Mouse (Mus musculus): ENCODE results near the gene Wdr34. TPM values are rescaled to one million over a fixed set of nuclear protein-coding genes. Genes with fewer than 3 reads are reported as not detected.

The Wdr34 gene
- polyA plus RNA-seq, 1 experiment from 2014 or later: 25.1 TPM

- DNase-seq (ENCODE audit: low spot score) (no peak), ATAC-seq (replicated peaks; ENCODE audit: low FRiP score) (no peak)
- no peaks in the 10 kb centered on the region for H3K9me3 ChIP-seq (ENCODE audit: control insufficient read depth, low read length)
- H3K27ac ChIP-seq (ENCODE audit: low read depth, low read length): no peak overlapping the region
- no peak overlapping the region for H3K4me2 ChIP-seq
- 88% methylated on average over 3 of the region's 3 CpGs for WGBS
- H3K36me3 ChIP-seq (ENCODE audit: control insufficient read depth, insufficient read depth, low read length): peaks cover 21% of the 10 kb centered on the region
- no peak overlapping the region for H3K9ac ChIP-seq (ENCODE audit: low read depth, low read length)
- H3K4me1 ChIP-seq (replicated peaks; ENCODE audit: control insufficient read depth, insufficient read depth, low read length): peaks cover 9% of the 10 kb centered on the region
- H3K4me3 ChIP-seq (ENCODE audit: low read depth, low read length): no peak overlapping the region
- no peaks in the 10 kb centered on the region for H3K27me3 ChIP-seq (replicated peaks; ENCODE audit: control insufficient read depth, insufficient read depth, low read length)
Observed at GRCm38 (mm10) chr2:30073285-30073684, 24.6 kb upstream of the Wdr34 start.

DNA sequence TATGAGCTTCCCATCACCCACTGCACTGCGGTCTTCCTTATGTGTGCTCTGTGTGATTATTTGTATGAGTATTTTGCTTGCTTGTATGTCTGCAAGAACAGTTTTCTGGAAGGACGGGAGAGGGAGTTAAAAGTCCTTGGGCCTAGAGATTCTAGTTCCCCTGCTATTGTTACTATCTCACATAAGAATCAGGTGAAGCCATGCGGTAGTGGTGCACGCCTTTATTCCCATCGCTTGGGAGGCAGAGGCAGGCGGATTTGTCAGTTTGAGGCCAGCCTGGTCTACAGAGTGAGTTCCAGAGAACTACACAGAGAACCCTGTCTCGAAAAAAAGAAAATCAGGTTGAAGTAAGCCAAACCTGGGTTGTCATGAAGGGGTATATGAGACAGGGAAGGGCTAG is 24.2 kb upstream of the Wdr34 start:
- Histone ChIP-seq H3K9me3 (ENCODE audit: control insufficient read depth, low read length) (no peaks in the 10 kb centered on the region), H3K4me2 (no peak overlapping the region), H3K9ac (ENCODE audit: low read depth, low read length) (no peak overlapping the region), H3K27ac (ENCODE audit: low read depth, low read length) (no peak overlapping the region), H3K4me1 (replicated peaks; ENCODE audit: control insufficient read depth, insufficient read depth, low read length) (peaks cover 10% of the 10 kb centered on the region), H3K36me3 (ENCODE audit: control insufficient read depth, insufficient read depth, low read length) (peaks cover 25% of the 10 kb centered on the region), H3K4me3 (ENCODE audit: low read depth, low read length) (no peak overlapping the region), H3K27me3 (replicated peaks; ENCODE audit: control insufficient read depth, insufficient read depth, low read length) (no peaks in the 10 kb centered on the region)
- no peak for DNase-seq (ENCODE audit: low spot score)
- WGBS: 71% methylated on average over 7 of the region's 7 CpGs
- ATAC-seq (replicated peaks; ENCODE audit: low FRiP score): no peak

- H3K4me1 ChIP-seq (replicated peaks; ENCODE audit: control insufficient read depth, insufficient read depth, low read length): peaks cover 24% of the 10 kb centered on the region
- peak overlapping the region; percentile 99 for H3K9ac ChIP-seq (ENCODE audit: low read depth, low read length)
- H3K9me3 ChIP-seq (ENCODE audit: control insufficient read depth, low read length): no peaks in the 10 kb centered on the region
- no peak for ATAC-seq (replicated peaks; ENCODE audit: low FRiP score)
- H3K27ac ChIP-seq (ENCODE audit: low read depth, low read length): no peak overlapping the region
- peak overlapping the region; percentile 77 for H3K4me2 ChIP-seq
- WGBS: 32% methylated on average over 7 of the region's 7 CpGs
- H3K27me3 ChIP-seq (replicated peaks; ENCODE audit: control insufficient read depth, insufficient read depth, low read length): no peaks in the 10 kb centered on the region
- H3K4me3 ChIP-seq (ENCODE audit: low read depth, low read length): peak overlapping the region; percentile 100
- peaks cover 26% of the 10 kb centered on the region for H3K36me3 ChIP-seq (ENCODE audit: control insufficient read depth, insufficient read depth, low read length)
- DNase-seq (ENCODE audit: low spot score): no peak
Observed at GRCm38 (mm10) chr2:30067962-30068361, 19.3 kb upstream of the Wdr34 start.

- Histone ChIP-seq H3K4me1 (replicated peaks; ENCODE audit: control insufficient read depth, insufficient read depth, low read length) (peaks cover 24% of the 10 kb centered on the region), H3K27ac (ENCODE audit: low read depth, low read length) (peak overlapping the region; percentile 99), H3K9me3 (ENCODE audit: control insufficient read depth, low read length) (no peaks in the 10 kb centered on the region), H3K4me3 (ENCODE audit: low read depth, low read length) (peak overlapping the region; percentile 100), H3K36me3 (ENCODE audit: control insufficient read depth, insufficient read depth, low read length) (peaks cover 21% of the 10 kb centered on the region), H3K4me2 (peak overlapping the region; percentile 77), H3K9ac (ENCODE audit: low read depth, low read length) (peak overlapping the region; percentile 99), H3K27me3 (replicated peaks; ENCODE audit: control insufficient read depth, insufficient read depth, low read length) (no peaks in the 10 kb centered on the region)
- DNase-seq (ENCODE audit: low spot score) (peak; percentile 59), ATAC-seq (replicated peaks; ENCODE audit: low FRiP score) (peak; percentile 1; the same call in 1 of the 2 replicates)
- WGBS: under 1% methylated on average over 67 of the region's 69 CpGs
Observed at GRCm38 (mm10) chr2:30067031-30067888, 18.6 kb upstream of the Wdr34 start.

DNA sequence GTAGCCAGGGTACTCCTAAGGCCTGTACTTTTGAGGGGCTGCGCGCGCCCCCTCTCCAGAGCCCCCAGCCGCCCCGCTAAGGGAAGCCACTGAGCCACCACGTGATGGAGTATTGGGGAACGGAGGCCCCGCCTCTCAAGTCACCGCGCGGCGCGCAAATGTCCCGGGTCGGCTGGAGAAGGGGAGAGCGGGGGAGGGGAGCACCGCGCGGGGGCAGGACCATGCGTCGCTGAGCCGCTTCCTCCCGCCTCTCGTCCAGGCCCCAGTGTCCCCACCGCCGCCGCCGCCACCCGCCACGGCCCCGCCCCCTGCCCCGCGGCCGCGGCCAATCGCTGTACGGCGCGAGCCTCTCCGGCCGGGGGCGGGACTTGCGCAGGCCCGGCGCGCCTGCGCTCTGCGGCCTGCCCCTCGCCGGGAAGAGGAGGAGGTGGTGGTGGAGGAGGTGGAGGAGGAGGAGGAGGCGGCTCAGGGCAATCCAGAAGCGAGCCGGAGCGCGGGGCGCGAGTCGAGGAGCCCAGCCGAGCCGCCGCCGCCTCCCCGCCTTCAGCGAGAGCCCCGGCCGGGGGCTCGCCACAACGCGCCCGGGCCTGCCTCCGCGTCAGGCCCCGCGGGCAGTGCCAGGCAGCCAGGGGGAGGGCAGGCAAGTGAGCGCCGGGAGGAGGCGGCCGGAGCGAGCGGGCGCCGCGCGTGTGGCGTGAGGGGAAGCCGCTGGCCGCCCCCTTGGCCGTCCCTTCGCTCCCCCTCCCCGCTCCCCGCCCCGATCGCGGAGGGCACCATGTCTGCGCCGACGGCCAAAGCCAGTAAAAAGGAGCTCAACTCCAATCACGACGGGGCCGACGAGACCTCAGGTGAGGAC is 17.6 kb upstream of the Wdr34 start:
- Histone ChIP-seq H3K27ac (ENCODE audit: low read depth, low read length) (peak overlapping the region; percentile 99), H3K27me3 (replicated peaks; ENCODE audit: control insufficient read depth, insufficient read depth, low read length) (no peaks in the 10 kb centered on the region), H3K36me3 (ENCODE audit: control insufficient read depth, insufficient read depth, low read length) (peaks cover 21% of the 10 kb centered on the region), H3K4me1 (replicated peaks; ENCODE audit: control insufficient read depth, insufficient read depth, low read length) (peaks cover 29% of the 10 kb centered on the region), H3K4me3 (ENCODE audit: low read depth, low read length) (peak overlapping the region; percentile 100), H3K9me3 (ENCODE audit: control insufficient read depth, low read length) (no peaks in the 10 kb centered on the region), H3K4me2 (peak overlapping the region; percentile 98), H3K9ac (ENCODE audit: low read depth, low read length) (peak overlapping the region; percentile 99)
- WGBS: under 1% methylated on average over 70 of the region's 101 CpGs
- ATAC-seq (replicated peaks; ENCODE audit: low FRiP score): peak; percentile 92
- DNase-seq (ENCODE audit: low spot score): peak; percentile 96

DNA sequence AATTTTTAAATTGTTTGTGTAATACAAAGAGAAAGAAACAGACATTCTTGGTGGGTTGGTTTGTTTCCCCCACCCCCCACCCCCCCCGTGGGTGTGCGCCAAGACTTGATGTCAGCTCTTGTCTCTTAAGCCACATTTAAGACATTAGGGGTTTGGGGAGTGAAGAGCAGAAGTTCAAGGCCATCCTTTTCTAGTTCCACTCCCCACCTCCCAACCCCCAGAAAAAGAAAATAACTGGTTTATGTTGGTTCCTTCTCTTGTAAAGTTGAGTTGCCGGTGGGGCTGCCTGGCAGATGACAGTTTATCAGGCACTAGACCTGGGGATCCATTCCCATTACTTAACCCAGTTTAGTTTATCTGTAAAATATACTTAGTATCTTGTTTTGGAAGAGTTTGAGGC is 15.6 kb upstream of the Wdr34 start:
- Histone ChIP-seq H3K4me1 (replicated peaks; ENCODE audit: control insufficient read depth, insufficient read depth, low read length) (peaks cover 33% of the 10 kb centered on the region), H3K4me2 (peak overlapping the region; percentile 98), H3K27me3 (replicated peaks; ENCODE audit: control insufficient read depth, insufficient read depth, low read length) (no peaks in the 10 kb centered on the region), H3K9ac (ENCODE audit: low read depth, low read length) (peak overlapping the region; percentile 94), H3K27ac (ENCODE audit: low read depth, low read length) (peak overlapping the region; percentile 95), H3K4me3 (ENCODE audit: low read depth, low read length) (peak overlapping the region; percentile 79), H3K36me3 (ENCODE audit: control insufficient read depth, insufficient read depth, low read length) (peaks cover 10% of the 10 kb centered on the region; the same call in 1 of the 2 replicates), H3K9me3 (ENCODE audit: control insufficient read depth, low read length) (no peaks in the 10 kb centered on the region)
- 10% methylated on average over 3 of the region's 3 CpGs for WGBS
- no peak for ATAC-seq (replicated peaks; ENCODE audit: low FRiP score)
- no peak for DNase-seq (ENCODE audit: low spot score)

- WGBS: 7% methylated on average over 3 of the region's 3 CpGs
- H3K9ac ChIP-seq (ENCODE audit: low read depth, low read length): peak overlapping the region; percentile 94
- peak overlapping the region; percentile 98 for H3K4me2 ChIP-seq
- H3K4me1 ChIP-seq (replicated peaks; ENCODE audit: control insufficient read depth, insufficient read depth, low read length): peaks cover 33% of the 10 kb centered on the region
- no peaks in the 10 kb centered on the region for H3K9me3 ChIP-seq (ENCODE audit: control insufficient read depth, low read length)
- peak overlapping the region; percentile 95 for H3K27ac ChIP-seq (ENCODE audit: low read depth, low read length)
- peak overlapping the region; percentile 79 for H3K4me3 ChIP-seq (ENCODE audit: low read depth, low read length)
- H3K27me3 ChIP-seq (replicated peaks; ENCODE audit: control insufficient read depth, insufficient read depth, low read length): no peaks in the 10 kb centered on the region
- no peak for ATAC-seq (replicated peaks; ENCODE audit: low FRiP score)
- H3K36me3 ChIP-seq (ENCODE audit: control insufficient read depth, insufficient read depth, low read length): peaks cover 10% of the 10 kb centered on the region; the same call in 1 of the 2 replicates
- no peak for DNase-seq (ENCODE audit: low spot score)
Observed at GRCm38 (mm10) chr2:30063791-30064190, 15.1 kb upstream of the Wdr34 start.

DNA sequence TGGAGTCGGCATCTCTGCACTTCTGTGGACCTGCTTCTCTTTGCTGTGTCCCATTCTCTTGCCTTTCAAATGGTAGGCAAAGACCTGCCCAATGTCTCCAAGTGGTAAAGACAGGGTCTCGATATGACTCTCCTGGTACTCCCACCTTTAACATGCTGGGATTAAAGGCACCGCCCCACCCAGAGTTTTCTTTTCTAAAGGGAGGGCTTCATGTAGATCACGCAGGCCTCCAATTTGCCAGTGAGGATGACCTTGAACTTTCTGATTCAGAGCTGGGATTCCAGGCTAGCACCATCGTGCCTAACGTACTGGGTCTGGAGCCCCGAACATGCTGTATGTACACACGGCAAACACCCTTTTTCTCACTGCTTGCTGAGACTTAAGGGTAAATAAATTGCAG is 14.6 kb upstream of the Wdr34 start:
- Histone ChIP-seq H3K9me3 (ENCODE audit: control insufficient read depth, low read length) (no peaks in the 10 kb centered on the region), H3K27ac (ENCODE audit: low read depth, low read length) (peak overlapping the region; percentile 95), H3K9ac (ENCODE audit: low read depth, low read length) (peak overlapping the region; percentile 94), H3K36me3 (ENCODE audit: control insufficient read depth, insufficient read depth, low read length) (peaks cover 5% of the 10 kb centered on the region; the same call in 1 of the 2 replicates), H3K27me3 (replicated peaks; ENCODE audit: control insufficient read depth, insufficient read depth, low read length) (no peaks in the 10 kb centered on the region), H3K4me1 (replicated peaks; ENCODE audit: control insufficient read depth, insufficient read depth, low read length) (peaks cover 29% of the 10 kb centered on the region), H3K4me3 (ENCODE audit: low read depth, low read length) (peak overlapping the region; percentile 79), H3K4me2 (peak overlapping the region; percentile 98)
- 3% methylated on average over 8 of the region's 8 CpGs for WGBS
- no peak for DNase-seq (ENCODE audit: low spot score)
- ATAC-seq (replicated peaks; ENCODE audit: low FRiP score): no peak
